Comparison of ENCODE assay signal across 8 mouse cellular contexts in genomic region chr7:30373501-30373962, GRCm38 (mm10). TPM values are rescaled to one million over a fixed set of nuclear protein-coding genes. Genes with fewer than 3 reads are reported as not detected.
DNase-seq lines count a peak whose midpoint lies in the region; ATAC-seq and TF ChIP-seq lines count a peak whose summit lies in the region.

No protein-coding gene starts in this region.

- peak; percentile 97 for DNase-seq in 3T3-L1 (ENCODE audit: low read depth, low spot score)
- DNase-seq in adrenal gland, postnatal 4 days (ENCODE audit: low spot score in 2 of 2), result peak; percentile 67 to 84
- DNase-seq in embryonic facial prominence, embryonic 14.5 days (ENCODE audit: low spot score), result peak; percentile 99
- DNase-seq in heart, adult 2 months, result peak; percentile 87 to 93
- DNase-seq in kidney, adult 8-10 months, result peak; percentile 95
- DNase-seq in spleen, postnatal 10 days (ENCODE audit: low spot score in 2 of 2), result peak; percentile 50 to 85

- peak; percentile 98 for TF ChIP-seq CTCF in heart, adult 2 months (IDR thresholded peaks at IDR 0.05)

- peak overlapping the region; percentile 66 for H3K9ac ChIP-seq in embryonic facial prominence, embryonic 14.5 days (ENCODE audit: low read depth, low read length)
- peak overlapping the region; percentile 72 for H3K9ac ChIP-seq in heart, adult 2 months (ENCODE audit: low read depth, low read length)
- H3K9ac ChIP-seq in limb, embryonic 13.5 days, result peak overlapping the region; percentile 67
- H3K9ac ChIP-seq in midbrain, embryonic 16.5 days (ENCODE audit: low read depth, low read length), result peak overlapping the region; percentile 84

- no peaks in the 10 kb centered on the region for H3K4me1 ChIP-seq in embryonic facial prominence, embryonic 14.5 days (ENCODE audit: control insufficient read depth, insufficient read depth, low read length)
- H3K4me1 ChIP-seq in heart, adult 2 months (ENCODE audit: control insufficient read depth, insufficient read depth, low read length), result no peaks in the 10 kb centered on the region
- no peaks in the 10 kb centered on the region for H3K4me1 ChIP-seq in limb, embryonic 13.5 days
- no peaks in the 10 kb centered on the region; the same call in 1 of the 2 replicates for H3K4me1 ChIP-seq in midbrain, embryonic 16.5 days (ENCODE audit: control insufficient read depth, insufficient read depth, low read length)

- no peaks in the 10 kb centered on the region for H3K27me3 ChIP-seq in embryonic facial prominence, embryonic 14.5 days (replicated peaks; ENCODE audit: control insufficient read depth, insufficient read depth, low read length)
- no peaks in the 10 kb centered on the region for H3K27me3 ChIP-seq in heart, adult 2 months (ENCODE audit: control insufficient read depth, insufficient read depth, low read length)
- H3K27me3 ChIP-seq in limb, embryonic 13.5 days, result peaks cover 3% of the 10 kb centered on the region; the same call in 1 of the 2 replicates
- H3K27me3 ChIP-seq in midbrain, embryonic 16.5 days (ENCODE audit: control insufficient read depth, insufficient read depth, low read depth, low read length), result no peaks in the 10 kb centered on the region

- intact Hi-C loops in heart, adult 2 months (cut with DNase I), result loop anchor here (1.0 to 5.0 kb wide), 4 partner anchors 59 to 159 kb away; partner anchors contain the start of gene Prodh2

- TF ChIP-seq POLR2A in heart, adult 2 months (IDR thresholded peaks at IDR 0.05; ENCODE audit: insufficient read depth, low read depth, low read length), result no peak

- under 1% methylated on average over 21 of the region's 21 CpGs for WGBS in embryonic facial prominence, embryonic 14.5 days
- WGBS in heart, adult 2 months, result under 1% methylated on average over 21 of the region's 21 CpGs
- under 1% methylated on average over 21 of the region's 21 CpGs for WGBS in limb, embryonic 13.5 days
- under 1% methylated on average over 21 of the region's 21 CpGs for WGBS in midbrain, embryonic 16.5 days

- H3K9me3 ChIP-seq in embryonic facial prominence, embryonic 14.5 days (ENCODE audit: control insufficient read depth, low read length), result no peaks in the 10 kb centered on the region
- no peaks in the 10 kb centered on the region for H3K9me3 ChIP-seq in limb, embryonic 13.5 days
- H3K9me3 ChIP-seq in midbrain, embryonic 16.5 days (replicated peaks; ENCODE audit: control insufficient read depth, low read length, poor library complexity, severe bottlenecking), result no peaks in the 10 kb centered on the region

- H3K27ac ChIP-seq in embryonic facial prominence, embryonic 14.5 days (replicated peaks; ENCODE audit: low read depth, low read length), result peak overlapping the region; percentile 52; the same call in 1 of the 2 replicates
- peak overlapping the region; percentile 54; the same call in 1 of the 2 replicates for H3K27ac ChIP-seq in heart, adult 2 months
- H3K27ac ChIP-seq in limb, embryonic 13.5 days, result no peak overlapping the region
- peak overlapping the region; percentile 91 for H3K27ac ChIP-seq in midbrain, embryonic 16.5 days (ENCODE audit: low read length)

- peak; percentile 86 for TF ChIP-seq EP300 in heart, adult 2 months (IDR thresholded peaks at IDR 0.05; ENCODE audit: insufficient read depth, low read depth, low read length)

- H3K79me2 ChIP-seq in heart, adult 2 months (replicated peaks; ENCODE audit: control insufficient read depth, insufficient read depth, low read length), result no peaks in the 10 kb centered on the region

- no peaks in the 10 kb centered on the region for H3K36me3 ChIP-seq in embryonic facial prominence, embryonic 14.5 days (ENCODE audit: control insufficient read depth, insufficient read depth, low read length)
- H3K36me3 ChIP-seq in heart, adult 2 months (ENCODE audit: control insufficient read depth, insufficient read depth, low read length), result no peaks in the 10 kb centered on the region
- H3K36me3 ChIP-seq in limb, embryonic 13.5 days, result no peaks in the 10 kb centered on the region
- H3K36me3 ChIP-seq in midbrain, embryonic 16.5 days (ENCODE audit: control insufficient read depth, insufficient read depth, low read length), result no peaks in the 10 kb centered on the region

- ATAC-seq in embryonic facial prominence, embryonic 14.5 days (ENCODE audit: low read depth), result peak; percentile 100
- ATAC-seq in limb, embryonic 13.5 days (ENCODE audit: low FRiP score, low read depth), result peak; percentile 99
- ATAC-seq in midbrain, embryonic 16.5 days, result peak; percentile 99

- peak overlapping the region; percentile 52 for H3K4me3 ChIP-seq in embryonic facial prominence, embryonic 14.5 days (ENCODE audit: low read depth, low read length)
- peak overlapping the region; percentile 58 for H3K4me3 ChIP-seq in heart, adult 2 months
- H3K4me3 ChIP-seq in limb, embryonic 13.5 days, result peak overlapping the region; percentile 45
- peak overlapping the region; percentile 51 for H3K4me3 ChIP-seq in midbrain, embryonic 16.5 days (ENCODE audit: low read depth, low read length)

- peak overlapping the region; percentile 66 for H3K4me2 ChIP-seq in embryonic facial prominence, embryonic 14.5 days (ENCODE audit: low read depth, low read length)
- peak overlapping the region; percentile 66 for H3K4me2 ChIP-seq in limb, embryonic 13.5 days (replicated peaks)
- peak overlapping the region; percentile 67 for H3K4me2 ChIP-seq in midbrain, embryonic 16.5 days (ENCODE audit: low read length)

RNA-seq across cellular contexts. Expression of gene Lrfn3, which starts 11.0 kb away (rescaled TPM):
- total RNA-seq in adrenal gland, postnatal 4 days (2021), result 10 to 100 TPM; 18.7 to 19.5 TPM
- polyA plus RNA-seq in embryonic facial prominence, embryonic 14.5 days (2014; fragmentation: Nextera tagmentation; extraction: Ambion mirVana), result 4.2 and 4.7 TPM in 2 replicates
- total RNA-seq in heart, adult 2 months (2021), result 1 to 10 TPM; 1.1 to 1.3 TPM
- 1.4 and 1.9 TPM in 2 replicates for polyA plus RNA-seq in heart, adult 2 months (2012; rRNA removed)
- 6.8 and 7.5 TPM in 2 replicates for polyA plus RNA-seq in limb, embryonic 13.5 days (2015; fragmentation: Nextera tagmentation; extraction: Ambion mirVana)
- polyA plus RNA-seq in midbrain, embryonic 16.5 days (2015; fragmentation: Nextera tagmentation; extraction: Ambion mirVana), result 15.2 and 15.7 TPM in 2 replicates

RNA-seq across cellular contexts. Expression of gene Tyrobp, which starts 40.0 kb away (rescaled TPM):
- 10 to 100 TPM; 26.6 to 40.2 TPM for total RNA-seq in adrenal gland, postnatal 4 days (2021)
- 82.9 and 97.0 TPM in 2 replicates for polyA plus RNA-seq in embryonic facial prominence, embryonic 14.5 days (2014; fragmentation: Nextera tagmentation; extraction: Ambion mirVana)
- 10 to 100 TPM; 20.1 to 23.6 TPM for total RNA-seq in heart, adult 2 months (2021)
- polyA plus RNA-seq in heart, adult 2 months (2012; rRNA removed), result 62.7 and 65.5 TPM in 2 replicates
- polyA plus RNA-seq in limb, embryonic 13.5 days (2015; fragmentation: Nextera tagmentation; extraction: Ambion mirVana), result 29.7 and 32.7 TPM in 2 replicates
- polyA plus RNA-seq in midbrain, embryonic 16.5 days (2015; fragmentation: Nextera tagmentation; extraction: Ambion mirVana), result 15.3 and 23.5 TPM in 2 replicates

RNA-seq across cellular contexts. Expression of gene Hcst, which starts 46.1 kb away (rescaled TPM):
- total RNA-seq in adrenal gland, postnatal 4 days (2021), result 1 to 10 TPM; 1.6 to 2.2 TPM
- 2.2 and 2.4 TPM in 2 replicates for polyA plus RNA-seq in embryonic facial prominence, embryonic 14.5 days (2014; fragmentation: Nextera tagmentation; extraction: Ambion mirVana)
- total RNA-seq in heart, adult 2 months (2021), result under 1 TPM in 1 of 2 experiments, not detected in 1; 0.59 TPM
- polyA plus RNA-seq in heart, adult 2 months (2012; rRNA removed), result 4.8 TPM in 1 of 2 replicates, not detected in the other
- 0.64 and 0.68 TPM in 2 replicates for polyA plus RNA-seq in limb, embryonic 13.5 days (2015; fragmentation: Nextera tagmentation; extraction: Ambion mirVana)
- not detected in 2 replicates for polyA plus RNA-seq in midbrain, embryonic 16.5 days (2015; fragmentation: Nextera tagmentation; extraction: Ambion mirVana)

RNA-seq across cellular contexts. Expression of gene Nfkbid, which starts 48.0 kb away (rescaled TPM):
- total RNA-seq in adrenal gland, postnatal 4 days (2021), result 1 to 10 TPM; 2.1 to 2.3 TPM
- 1.0 and 2.0 TPM in 2 replicates for polyA plus RNA-seq in embryonic facial prominence, embryonic 14.5 days (2014; fragmentation: Nextera tagmentation; extraction: Ambion mirVana)
- total RNA-seq in heart, adult 2 months (2021), result under 1 TPM; 0.47 to 0.66 TPM
- polyA plus RNA-seq in heart, adult 2 months (2012; rRNA removed), result 0.94 and 1.3 TPM in 2 replicates
- 1.3 and 2.0 TPM in 2 replicates for polyA plus RNA-seq in limb, embryonic 13.5 days (2015; fragmentation: Nextera tagmentation; extraction: Ambion mirVana)
- 2.7 and 2.9 TPM in 2 replicates for polyA plus RNA-seq in midbrain, embryonic 16.5 days (2015; fragmentation: Nextera tagmentation; extraction: Ambion mirVana)

RNA-seq across cellular contexts. Expression of gene Sdhaf1, which starts 49.8 kb away (rescaled TPM):
- 10 to 100 TPM; 12.4 to 15.0 TPM for total RNA-seq in adrenal gland, postnatal 4 days (2021)
- 18.8 and 19.5 TPM in 2 replicates for polyA plus RNA-seq in embryonic facial prominence, embryonic 14.5 days (2014; fragmentation: Nextera tagmentation; extraction: Ambion mirVana)
- total RNA-seq in heart, adult 2 months (2021), result 10 to 100 TPM; 12.5 TPM
- 17.4 and 17.9 TPM in 2 replicates for polyA plus RNA-seq in heart, adult 2 months (2012; rRNA removed)
- 20.0 and 22.4 TPM in 2 replicates for polyA plus RNA-seq in limb, embryonic 13.5 days (2015; fragmentation: Nextera tagmentation; extraction: Ambion mirVana)
- 15.2 and 16.9 TPM in 2 replicates for polyA plus RNA-seq in midbrain, embryonic 16.5 days (2015; fragmentation: Nextera tagmentation; extraction: Ambion mirVana)
